Mouse (Mus musculus): ENCODE measurements around the gene B630019K06Rik. TPM values are rescaled to one million over a fixed set of nuclear protein-coding genes. Genes with fewer than 3 reads are reported as not detected.

The B630019K06Rik gene
- under 1 TPM; 0.35 TPM for total RNA-seq (2023)

GRCm38 (mm10) chrX:8892343-8893155 lies at the start of gene B630019K06Rik:
Gene B630019K06Rik, plus strand, starts transcription at chrX:8892382.

GRCm38 (mm10) chrX:8843694-8844093 lies 48.5 kb upstream of the B630019K06Rik start, which contains the start of gene Gm6592:
Gene Gm6592, plus strand, starts transcription at chrX:8843994.

GRCm38 (mm10) chrX:8873953-8874352 lies 18.2 kb upstream of the B630019K06Rik start, which contains the start of gene Gm5751:
Gene Gm5751, plus strand, starts transcription at chrX:8874253.

Other genes with a start within 250 kb of the B630019K06Rik start
- gene Ssxb8, start 201.5 kb upstream of the B630019K06Rik start, total RNA-seq (2023), result not detected
- gene Ssx9, start 143.9 kb upstream of the B630019K06Rik start, total RNA-seq (2023), result not detected
- gene Ssxb5, start 88.7 kb upstream of the B630019K06Rik start, total RNA-seq (2023), result not detected
- not detected for gene Gm6592, start 48.4 kb upstream of the B630019K06Rik start, total RNA-seq (2023)
- gene Gm5751, start 18.1 kb upstream of the B630019K06Rik start, total RNA-seq (2023), result not detected
- gene Fthl17b, start 70.6 kb downstream of the B630019K06Rik start, total RNA-seq (2023), result not detected
- not detected for gene Fthl17c, start 84.2 kb downstream of the B630019K06Rik start, total RNA-seq (2023)
- not detected for gene Fthl17d, start 94.4 kb downstream of the B630019K06Rik start, total RNA-seq (2023)
- not detected for gene Fthl17e, start 141.1 kb downstream of the B630019K06Rik start, total RNA-seq (2023)
- not detected for gene Fthl17f, start 170.6 kb downstream of the B630019K06Rik start, total RNA-seq (2023)
- not detected for gene 4930402K13Rik, start 212.2 kb downstream of the B630019K06Rik start, total RNA-seq (2023)